Mouse (Mus musculus) hindbrain, embryonic 15.5 days (tissue): Measurements from ENCODE around the gene Il4. TPM values are rescaled to one million over a fixed set of nuclear protein-coding genes. Genes with fewer than 3 reads are reported as not detected.
"Not testable (repeated sequence)": the region's sequence is repeated elsewhere in the genome, so short reads cannot be mapped to it uniquely, and the experiment has no call there.

Experiments used
- ATAC-seq: fragments of 200-750 bp; cut with Nextera tagmentation; 2 replicates; pipeline ENCODE4 v1.8.0; 2017; ENCODE audit warnings: low read depth, moderate number of reproducible peaks, moderate TSS enrichment; ENCODE audit not compliant: low FRiP score
- H3K27ac ChIP-seq: fragments of 300-500 bp; sonication (generic); replicated peaks from 2 replicates; pipeline ENCODE4 v1.5.1; 2015; ENCODE audit warnings: mild to moderate bottlenecking, inconsistent platforms
- H3K27me3 ChIP-seq: fragments of 300-500 bp; sonication (generic); 2 replicates; pipeline ENCODE4 v1.6.1; 2015; ENCODE audit warnings: control low read depth, inconsistent platforms
- H3K36me3 ChIP-seq: fragments of 300-500 bp; sonication (generic); 2 replicates; pipeline ENCODE4 v1.6.1; 2015; ENCODE audit warnings: control low read depth, inconsistent platforms
- H3K4me1 ChIP-seq: fragments of 300-500 bp; sonication (generic); replicated peaks from 2 replicates; pipeline ENCODE4 v1.6.1; 2015; ENCODE audit warnings: control low read depth, inconsistent platforms
- H3K4me2 ChIP-seq: fragments of 300-500 bp; sonication (generic); 2 replicates; pipeline ENCODE4 v1.6.1; 2015; ENCODE audit warnings: moderate library complexity, mild to moderate bottlenecking, inconsistent platforms
- H3K4me3 ChIP-seq: fragments of 300-500 bp; sonication (generic); 2 replicates; pipeline ENCODE4 v1.5.1; 2015; ENCODE audit warnings: mild to moderate bottlenecking, inconsistent platforms
- H3K9ac ChIP-seq: fragments of 300-500 bp; sonication (generic); 2 replicates; pipeline ENCODE4 v1.6.1; 2015; ENCODE audit warnings: inconsistent platforms
- H3K9me3 ChIP-seq: fragments of 300-500 bp; sonication (generic); 2 replicates; pipeline ENCODE4 v1.6.1; 2016; ENCODE audit warnings: control low read depth, inconsistent platforms
- WGBS: fragments of 180-500 bp; shearing (Covaris S2); methylation state at CpG from one replicate; pipeline ENCODE4 v1.1.7; 2015; 5-methylcytosine and 5-hydroxymethylcytosine counted together
- polyA plus RNA-seq: library from polyadenylated mRNA; unstranded; fragments of >200 nt; fragmentation: Nextera tagmentation; extraction: Ambion mirVana; gene quantifications from 2 replicates; pipeline ENCODE4 v1.2.1, GENCODE M21; 2015

Il4 gene
- polyA plus RNA-seq, 1 experiment from 2014 or later, result 5.8 TPM

DNA sequence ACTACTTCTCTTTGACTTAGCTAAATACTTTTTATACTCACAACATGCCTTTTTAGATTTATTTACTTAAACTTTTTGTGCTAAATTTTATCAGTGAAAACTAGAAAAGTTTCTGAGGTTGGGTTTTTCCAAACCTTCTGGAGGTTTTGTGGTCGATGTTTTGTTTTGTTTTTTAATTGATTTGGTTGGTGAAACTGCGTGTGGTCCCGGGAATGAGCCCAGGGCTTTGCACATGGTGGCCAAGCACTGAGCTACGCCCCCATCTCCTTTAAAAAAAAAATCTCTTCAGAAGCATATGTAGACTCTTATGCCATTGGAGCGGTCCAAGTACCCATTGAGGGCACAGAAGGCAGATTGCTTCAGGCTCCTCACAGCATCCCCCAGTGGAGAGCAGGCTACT lies 27.4 kb downstream of the Il4 start:
- no peaks in the 10 kb centered on the region for H3K4me1 ChIP-seq
- H3K27me3 ChIP-seq, result no peaks in the 10 kb centered on the region
- no peak for ATAC-seq
- H3K36me3 ChIP-seq, result peaks cover 81% of the 10 kb centered on the region
- H3K4me2 ChIP-seq, result no peak overlapping the region
- H3K27ac ChIP-seq, result no peak overlapping the region
- H3K9me3 ChIP-seq, result no peaks in the 10 kb centered on the region
- H3K4me3 ChIP-seq, result no peak overlapping the region
- H3K9ac ChIP-seq, result no peak overlapping the region
- WGBS, result 90% methylated on average over 5 of the region's 5 CpGs

DNA sequence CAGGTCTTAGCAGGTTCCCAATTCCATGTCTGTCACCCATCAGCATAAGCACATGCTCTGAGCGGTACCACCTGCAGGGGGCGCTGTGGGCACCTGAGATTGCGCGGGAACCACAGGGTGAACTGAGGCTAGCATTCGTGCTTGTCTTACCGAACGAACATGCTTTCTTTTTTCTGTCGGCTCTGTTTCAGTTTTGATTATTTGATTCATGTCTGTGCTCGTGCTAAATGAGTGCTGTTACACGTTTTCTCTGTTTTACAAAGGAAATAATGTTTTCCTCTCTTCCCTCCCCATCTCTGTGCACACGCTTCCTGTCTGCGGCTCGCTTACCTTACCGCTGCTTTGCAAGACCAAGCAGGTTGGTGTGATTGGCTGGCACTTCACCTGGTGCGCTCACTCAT lies 28.1 kb downstream of the Il4 start:
- no peak for ATAC-seq
- H3K4me3 ChIP-seq, result no peak overlapping the region
- WGBS, result 43% methylated on average over 15 of the region's 15 CpGs

DNA sequence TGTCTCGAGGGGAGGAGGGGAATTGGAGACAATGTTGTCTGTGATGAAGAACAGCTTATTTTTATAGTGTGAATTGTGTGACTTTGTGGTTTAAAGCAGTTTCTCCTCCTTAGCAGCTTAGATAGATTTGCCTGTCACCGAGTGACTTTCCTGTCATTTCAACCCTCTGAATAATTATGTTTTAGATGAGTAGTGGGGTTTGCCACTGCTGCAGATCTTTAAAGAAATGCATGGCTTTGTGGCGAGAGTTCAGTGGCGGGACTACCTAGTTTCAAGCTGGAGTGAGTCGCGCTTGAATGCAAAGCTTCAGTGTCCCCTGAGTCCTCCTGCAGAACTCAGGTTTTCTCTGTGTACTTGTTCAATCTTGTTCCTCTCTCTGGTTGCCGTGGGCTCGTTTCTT lies 30.2 kb downstream of the Il4 start:
- no peak overlapping the region for H3K27ac ChIP-seq
- no peaks in the 10 kb centered on the region for H3K9me3 ChIP-seq
- H3K4me2 ChIP-seq, result no peak overlapping the region
- no peak overlapping the region for H3K4me3 ChIP-seq
- no peaks in the 10 kb centered on the region for H3K27me3 ChIP-seq
- WGBS, result 78% methylated on average over 8 of the region's 8 CpGs
- no peaks in the 10 kb centered on the region for H3K4me1 ChIP-seq
- no peak overlapping the region for H3K9ac ChIP-seq
- H3K36me3 ChIP-seq, result peaks cover 78% of the 10 kb centered on the region
- no peak for ATAC-seq

More for the DNA sequence above, 28.1 kb downstream of the Il4 start:
- Histone ChIP-seq H3K36me3 (peaks cover 78% of the 10 kb centered on the region), H3K27ac (no peak overlapping the region), H3K4me1 (no peaks in the 10 kb centered on the region), H3K4me2 (no peak overlapping the region), H3K9me3 (no peaks in the 10 kb centered on the region), H3K27me3 (no peaks in the 10 kb centered on the region), H3K9ac (no peak overlapping the region)

DNA sequence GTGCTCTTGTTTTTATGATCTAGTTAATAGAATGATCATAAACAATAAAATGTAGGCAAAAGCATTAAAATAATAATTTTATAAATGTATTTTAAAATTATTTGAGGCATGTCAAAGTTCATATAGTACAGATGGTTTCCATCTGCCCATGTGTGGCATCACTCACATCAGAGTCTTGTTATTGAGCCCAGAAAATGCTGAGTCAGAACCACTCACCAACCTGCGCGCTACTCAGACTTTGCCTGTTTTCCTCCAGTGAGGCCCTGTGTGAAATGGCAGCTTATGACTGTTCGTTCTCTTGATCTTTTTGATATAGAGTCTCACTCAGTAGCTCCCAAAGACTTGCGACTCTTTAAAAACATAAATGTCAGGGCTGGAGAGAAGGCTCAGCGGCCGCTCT lies 33.0 kb downstream of the Il4 start:
- WGBS, result 96% methylated on average over 6 of the region's 6 CpGs
- Histone ChIP-seq H3K36me3 (peaks cover 66% of the 10 kb centered on the region), H3K27me3 (no peaks in the 10 kb centered on the region), H3K9me3 (no peaks in the 10 kb centered on the region), H3K4me2 (no peak overlapping the region), H3K4me1 (no peaks in the 10 kb centered on the region), H3K4me3 (no peak overlapping the region), H3K27ac (no peak overlapping the region), H3K9ac (no peak overlapping the region)
- no peak for ATAC-seq

DNA sequence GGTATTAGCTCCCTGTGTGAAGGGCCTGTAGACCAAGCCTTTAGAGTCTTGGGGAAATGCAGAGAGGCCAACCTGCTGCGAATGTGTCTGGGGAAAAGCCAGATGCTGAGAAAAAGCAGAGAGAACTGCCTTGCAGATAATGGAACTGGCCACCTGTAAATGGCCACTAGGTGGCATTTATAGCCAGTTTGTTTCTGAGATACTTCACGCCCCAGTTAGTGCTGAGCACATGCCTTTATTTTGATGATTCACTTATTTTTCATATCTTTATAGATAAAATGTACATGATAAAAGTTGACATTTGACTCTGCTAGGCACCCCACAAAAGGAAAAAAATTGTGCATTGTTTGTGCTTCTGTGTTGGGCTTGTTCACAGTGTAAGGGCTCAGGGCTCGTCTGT lies 33.6 kb downstream of the Il4 start:
- Histone ChIP-seq H3K4me1 (no peaks in the 10 kb centered on the region), H3K36me3 (peaks cover 72% of the 10 kb centered on the region), H3K9ac (no peak overlapping the region), H3K27me3 (no peaks in the 10 kb centered on the region), H3K9me3 (no peaks in the 10 kb centered on the region), H3K4me3 (no peak overlapping the region), H3K4me2 (no peak overlapping the region), H3K27ac (no peak overlapping the region)
- WGBS, result 71% methylated on average over 3 of the region's 3 CpGs
- no peak for ATAC-seq

DNA sequence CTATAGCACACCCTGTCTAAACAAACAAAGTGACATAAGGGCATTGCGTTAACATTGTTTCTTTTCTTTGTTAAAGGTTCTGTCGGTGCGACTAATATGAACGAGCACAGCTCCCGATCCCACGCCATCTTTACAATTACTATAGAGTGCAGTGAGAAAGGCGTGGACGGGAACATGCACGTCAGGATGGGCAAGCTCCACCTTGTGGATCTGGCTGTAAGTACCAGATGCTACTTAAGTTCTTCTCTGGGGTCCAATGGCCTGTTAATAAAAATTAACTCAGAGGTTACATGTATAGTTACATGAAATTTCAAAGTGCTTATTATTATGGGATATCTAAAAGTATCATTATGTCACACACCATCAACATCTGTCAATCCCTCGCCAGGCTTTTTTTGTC lies 35.3 kb downstream of the Il4 start:
- Histone ChIP-seq H3K27ac (no peak overlapping the region), H3K27me3 (no peaks in the 10 kb centered on the region), H3K4me3 (no peak overlapping the region), H3K4me2 (no peak overlapping the region), H3K9me3 (no peaks in the 10 kb centered on the region), H3K9ac (no peak overlapping the region), H3K36me3 (peaks cover 67% of the 10 kb centered on the region), H3K4me1 (no peaks in the 10 kb centered on the region)
- 62% methylated on average over 10 of the region's 10 CpGs for WGBS
- no peak for ATAC-seq

DNA sequence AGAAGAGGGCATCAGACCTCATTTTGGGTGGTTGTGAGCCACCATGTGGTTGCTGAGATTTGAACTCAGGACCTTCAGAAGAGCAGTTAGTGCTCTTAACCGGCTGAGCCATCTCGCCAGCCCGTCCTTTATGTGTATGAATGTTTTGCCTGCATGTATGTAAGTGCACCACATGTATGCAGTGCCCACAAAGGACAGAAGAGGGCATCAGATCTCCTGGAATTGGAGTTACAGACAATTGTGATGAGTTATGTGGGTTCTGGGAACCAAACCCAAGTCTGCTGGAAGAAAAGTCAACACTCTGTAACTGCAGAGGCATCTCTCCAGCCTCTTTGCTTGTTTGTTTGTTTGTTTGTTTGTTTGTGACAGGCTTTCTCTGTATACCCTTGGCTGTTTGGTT lies 37.9 kb downstream of the Il4 start:
- Histone ChIP-seq H3K36me3 (peaks cover 66% of the 10 kb centered on the region), H3K27ac (no peak overlapping the region)

DNA sequence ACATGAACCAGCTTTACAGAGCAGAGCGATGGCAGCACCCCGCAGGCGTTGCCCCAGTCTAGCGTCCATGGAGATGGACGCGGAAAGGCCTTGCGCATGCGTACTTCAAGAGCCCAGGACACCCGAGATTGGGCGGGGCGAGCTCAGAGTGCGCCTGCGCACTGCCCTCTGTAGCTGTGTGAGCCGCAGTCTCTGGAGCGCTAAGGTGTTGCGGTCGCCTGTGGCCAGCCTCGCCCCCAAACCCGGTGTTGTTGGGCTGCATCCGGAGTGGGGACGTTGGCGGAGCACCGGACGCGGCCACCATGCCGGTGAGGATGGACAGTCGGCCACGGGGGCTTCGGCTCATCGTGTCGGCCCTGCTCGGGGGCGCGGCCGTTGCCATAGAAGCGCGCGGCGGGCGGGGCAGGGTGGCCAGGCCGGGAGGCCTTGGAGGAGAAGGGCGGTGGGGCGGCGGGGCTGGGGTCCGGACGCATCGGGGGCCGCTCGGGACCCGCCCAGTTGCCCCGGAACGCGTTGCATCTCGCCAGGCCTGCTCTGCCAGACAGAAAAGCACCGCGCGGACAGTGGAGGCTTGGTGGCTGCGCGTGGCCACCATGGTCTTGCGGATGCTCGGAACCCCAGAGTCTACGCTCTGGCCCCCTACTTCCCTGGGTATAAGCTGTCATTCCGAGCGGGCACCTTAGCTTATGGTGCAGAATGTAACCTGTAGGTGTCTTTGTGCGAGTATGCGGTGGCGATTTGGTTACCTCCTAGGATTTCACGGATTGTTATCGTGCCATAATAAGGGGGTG lies 51.0 kb downstream of the Il4 start, which contains the start of gene Kif3a:
TSS of gene Kif3a (plus strand) at position 156 of the 791 bp plus-strand sequence.
- Histone ChIP-seq H3K36me3 (peaks cover 13% of the 10 kb centered on the region), H3K4me1 (peaks cover 36% of the 10 kb centered on the region), H3K9me3 (no peaks in the 10 kb centered on the region), H3K4me3 (peak within 1 kb of the TSS; percentile 92), H3K4me2 (peak within 1 kb of the TSS; percentile 73), H3K27me3 (no peaks in the 10 kb centered on the region), H3K9ac (peak within 1 kb of the TSS; percentile 93), H3K27ac (peak within 1 kb of the TSS; percentile 91)
- under 1% methylated on average over 69 of the region's 69 CpGs for WGBS
- peak; percentile 96 for ATAC-seq

More for the DNA sequence above, 37.9 kb downstream of the Il4 start:
- Histone ChIP-seq H3K4me2 (no peak overlapping the region), H3K9me3 (no peaks in the 10 kb centered on the region), H3K27me3 (no peaks in the 10 kb centered on the region), H3K9ac (no peak overlapping the region), H3K4me3 (no peak overlapping the region), H3K4me1 (no peaks in the 10 kb centered on the region)
- 99% methylated on average over 3 of the region's 3 CpGs for WGBS
- ATAC-seq, result no peak

DNA sequence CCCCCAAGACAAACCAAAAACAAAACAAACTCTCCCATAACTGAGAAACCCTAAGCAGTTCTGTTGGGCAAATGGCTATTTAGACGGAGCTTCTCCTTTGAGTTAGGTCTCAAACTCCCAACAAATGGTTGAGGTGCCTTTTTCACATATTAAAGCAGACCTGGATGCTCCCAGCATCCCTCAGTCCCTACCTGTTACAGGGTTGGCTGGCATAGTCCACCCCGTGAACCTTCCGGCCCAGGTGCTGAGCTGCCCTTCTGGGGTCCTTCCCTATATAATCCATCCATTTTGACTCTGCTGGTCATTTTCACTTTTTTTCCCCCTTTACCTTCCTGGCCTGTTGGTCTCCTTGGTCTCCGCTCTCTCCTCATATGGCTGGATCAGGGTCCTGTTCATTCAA lies 51.8 kb downstream of the Il4 start:
- peaks cover 13% of the 10 kb centered on the region for H3K36me3 ChIP-seq
- no peaks in the 10 kb centered on the region for H3K9me3 ChIP-seq
- H3K4me2 ChIP-seq, result peak overlapping the region; percentile 73
- H3K27me3 ChIP-seq, result no peaks in the 10 kb centered on the region
- H3K9ac ChIP-seq, result peak overlapping the region; percentile 93; the same call in 1 of the 2 replicates
- peak overlapping the region; percentile 92 for H3K4me3 ChIP-seq
- peak overlapping the region; percentile 91 for H3K27ac ChIP-seq
- ATAC-seq, result peak; percentile 36; the same call in 1 of the 2 replicates
- peaks cover 36% of the 10 kb centered on the region for H3K4me1 ChIP-seq
- 85% methylated on average over 4 of the region's 4 CpGs for WGBS

DNA sequence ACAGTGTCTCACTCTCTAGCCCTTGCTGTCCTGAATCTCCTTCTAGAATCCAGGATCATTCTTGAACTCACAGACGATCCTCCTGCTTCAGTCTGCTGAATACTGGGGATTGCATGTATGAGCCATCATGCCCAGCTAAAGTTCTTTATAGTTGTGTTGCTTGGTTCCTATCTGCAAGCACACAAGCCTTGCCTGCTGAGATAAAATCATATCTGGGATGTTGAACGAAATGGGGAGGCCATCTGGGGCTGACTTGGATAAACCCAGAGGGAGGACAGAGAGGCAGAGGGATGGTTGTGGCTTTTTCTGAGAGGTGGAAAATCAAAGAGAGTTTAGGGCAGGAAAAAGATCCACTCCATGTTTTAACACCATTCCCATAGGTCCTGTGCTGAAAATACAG lies 56.5 kb downstream of the Il4 start:
- 86% methylated on average over 2 of the region's 2 CpGs for WGBS
- Histone ChIP-seq H3K4me2 (no peak overlapping the region), H3K9me3 (no peaks in the 10 kb centered on the region), H3K9ac (no peak overlapping the region), H3K27ac (no peak overlapping the region), H3K27me3 (no peaks in the 10 kb centered on the region), H3K36me3 (no peaks in the 10 kb centered on the region), H3K4me3 (no peak overlapping the region), H3K4me1 (peaks cover 9% of the 10 kb centered on the region; the same call in 1 of the 2 replicates)
- no peak for ATAC-seq

DNA sequence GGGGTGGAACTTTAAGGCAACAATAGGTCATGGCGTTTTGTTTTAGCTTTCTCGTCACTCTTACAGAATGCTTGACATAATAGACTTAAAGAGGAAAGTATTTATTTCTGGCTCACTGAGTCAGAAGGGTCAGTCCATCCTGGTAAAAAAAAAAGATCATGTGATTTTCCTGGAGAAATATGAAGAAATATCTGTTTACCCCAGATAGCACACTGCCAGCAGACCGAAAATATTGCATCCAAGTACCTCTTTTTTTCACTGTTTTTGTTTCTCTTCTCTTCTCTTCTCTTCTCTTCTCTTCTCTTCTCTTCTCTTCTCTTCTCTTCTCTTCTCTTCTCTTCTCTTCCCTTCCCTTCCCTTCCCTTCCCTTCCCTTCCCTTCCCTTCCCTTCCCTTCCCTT lies 58.5 kb downstream of the Il4 start:
- H3K9me3 ChIP-seq, ATAC-seq, H3K27me3 ChIP-seq, H3K4me1 ChIP-seq, H3K4me2 ChIP-seq, H3K4me3 ChIP-seq, H3K27ac ChIP-seq, H3K9ac ChIP-seq, H3K36me3 ChIP-seq: not testable (repeated sequence)
- 89% methylated on average over 1 of the region's 3 CpGs for WGBS

DNA sequence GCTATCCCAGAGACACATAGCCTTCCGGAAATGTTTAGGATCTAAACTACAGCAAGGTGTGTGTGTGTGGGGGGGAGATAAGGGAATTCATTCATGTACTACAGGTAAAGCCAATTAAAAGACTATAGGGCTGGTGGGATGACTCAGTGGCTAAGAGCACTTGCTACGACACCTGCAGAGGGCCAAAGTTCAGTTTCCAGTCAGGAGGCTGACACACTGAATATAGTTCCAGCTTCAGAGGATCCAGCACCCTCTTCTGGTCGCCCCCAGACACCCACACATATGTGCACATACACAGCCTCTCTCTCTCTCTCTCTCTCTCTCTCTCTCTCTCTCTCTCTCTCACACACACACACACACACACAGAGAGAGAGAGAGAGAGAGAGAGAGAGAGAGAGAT lies 60.5 kb downstream of the Il4 start:
- WGBS, result 85% methylated on average over 1 of the region's 3 CpGs
- not testable (repeated sequence) for ATAC-seq, H3K4me3 ChIP-seq

DNA sequence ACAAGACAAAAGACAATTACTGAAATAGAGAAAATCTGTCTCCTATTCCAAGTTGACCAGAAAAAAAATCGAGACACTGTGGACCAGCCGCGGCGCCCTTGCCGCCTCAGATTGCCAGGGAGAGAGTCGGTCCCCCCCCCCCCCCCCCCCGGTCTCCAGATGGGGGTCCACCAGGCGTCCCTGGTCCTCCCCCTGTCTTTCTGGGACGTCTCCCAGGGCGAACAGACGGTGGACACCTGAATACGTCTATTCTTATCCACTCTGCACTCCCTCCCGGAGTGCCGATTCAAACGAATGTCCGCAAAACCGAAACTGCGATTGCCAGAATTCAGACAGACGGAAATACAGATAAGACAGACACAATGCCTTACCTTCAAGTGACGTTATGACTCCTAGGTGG lies 61.9 kb downstream of the Il4 start:
- H3K9me3 ChIP-seq, H3K4me1 ChIP-seq, ATAC-seq, H3K36me3 ChIP-seq, H3K4me2 ChIP-seq, H3K27me3 ChIP-seq, H3K27ac ChIP-seq, H3K9ac ChIP-seq, H3K4me3 ChIP-seq: not testable (repeated sequence)
- WGBS, result 92% methylated on average over 13 of the region's 20 CpGs

More for the DNA sequence above, 60.5 kb downstream of the Il4 start:
- H3K27me3 ChIP-seq, H3K27ac ChIP-seq, H3K36me3 ChIP-seq, H3K4me2 ChIP-seq, H3K4me1 ChIP-seq, H3K9ac ChIP-seq, H3K9me3 ChIP-seq: not testable (repeated sequence)
